Mouse (Mus musculus) cerebellum, adult 2 months (tissue): ENCODE measurements around the gene Rbms3. TPM values are rescaled to one million over a fixed set of nuclear protein-coding genes. Genes with fewer than 3 reads are reported as not detected.
A peak's percentile ranks its signal among the peaks of the same experiment; 100 is the strongest.

ENCODE experiments used
- DNase-seq, 2 experiments: peaks; one replicate each; pipeline ENCODE4 v3.0.0; 2021
- H3K27ac ChIP-seq: fragments of 200-500 bp; 2 replicates; pipeline ENCODE4 v1.5.1; 2012; ENCODE audit warnings: low read length, control low read depth, inconsistent platforms; ENCODE audit not compliant: insufficient read depth
- H3K27me3 ChIP-seq: fragments of 200-500 bp; 2 replicates; pipeline ENCODE4 v1.6.1; 2012; ENCODE audit warnings: inconsistent platforms, mild to moderate bottlenecking, low read length, moderate library complexity; ENCODE audit not compliant: control insufficient read depth, insufficient read depth
- H3K4me1 ChIP-seq: fragments of 200-500 bp; 2 replicates; pipeline ENCODE4 v1.6.1; 2011; ENCODE audit warnings: low read length; ENCODE audit not compliant: control insufficient read depth, insufficient read depth
- H3K4me3 ChIP-seq: fragments of 200-500 bp; replicated peaks from 2 replicates; pipeline ENCODE3; 2011; ENCODE audit warnings: mild to moderate bottlenecking, low read depth, low read length, control low read depth; ENCODE audit not compliant: insufficient read depth
- CTCF ChIP-seq: fragments of 200-500 bp; IDR thresholded peaks from 2 replicates; pipeline ENCODE4 v1.5.1; 2011; ENCODE audit warnings: low read depth, mild to moderate bottlenecking, control low read depth, low read length, moderate library complexity, borderline replicate concordance; ENCODE audit not compliant: insufficient read depth
- POLR2A ChIP-seq: fragments of 200-500 bp; IDR thresholded peaks from 2 replicates; pipeline ENCODE4 v1.6.1; 2011; ENCODE audit warnings: low read length, control low read depth, borderline replicate concordance; ENCODE audit not compliant: insufficient read depth
- WGBS: fragments of 180-500 bp; shearing (Covaris S2); methylation state at CpG from one replicate; pipeline ENCODE4 v1.1.7; 2018; 5-methylcytosine and 5-hydroxymethylcytosine counted together
- polyA plus RNA-seq: library from polyadenylated mRNA; depleted of rRNA; stranded (reverse); fragments of >200 nt; gene quantifications from 2 replicates; pipeline ENCODE4 v1.2.3, GENCODE M21; 2012

Rbms3 gene
- polyA plus RNA-seq, 1 experiment, result 13.3 TPM

- TF ChIP-seq POLR2A (no peak), CTCF (no peak)
- H3K27ac ChIP-seq, result no peak overlapping the region
- H3K27me3 ChIP-seq, result no peaks in the 10 kb centered on the region
- no peak overlapping the region for H3K4me3 ChIP-seq
- peaks cover 3% of the 10 kb centered on the region; the same call in 1 of the 2 replicates for H3K4me1 ChIP-seq
- DNase-seq, result no peak
These were observed 2.5 kb downstream of the Rbms3 start for GRCm38 (mm10) chr9:117627173-117627572.

GRCm38 (mm10) chr9:117600781-117601180 is 28.9 kb downstream of the Rbms3 start:
- no peak overlapping the region for H3K27ac ChIP-seq

GRCm38 (mm10) chr9:117599341-117599740 is 30.4 kb downstream of the Rbms3 start:
- Histone ChIP-seq H3K27me3 (no peaks in the 10 kb centered on the region; the same call in 1 of the 2 replicates), H3K4me3 (no peak overlapping the region), H3K27ac (no peak overlapping the region), H3K4me1 (peaks cover 14% of the 10 kb centered on the region; the same call in 1 of the 2 replicates)
- TF ChIP-seq CTCF, result no peak
- no peak for TF ChIP-seq POLR2A
- 30% methylated on average over 9 of the region's 9 CpGs for WGBS
- DNase-seq, result peak; percentile 65 to 78

More at GRCm38 (mm10) chr9:117600781-117601180, 28.9 kb downstream of the Rbms3 start:
- no peaks in the 10 kb centered on the region; the same call in 1 of the 2 replicates for H3K27me3 ChIP-seq
- TF ChIP-seq POLR2A (no peak), CTCF (no peak)
- peak; percentile 42 to 69 for DNase-seq
- H3K4me1 ChIP-seq, result peaks cover 14% of the 10 kb centered on the region; the same call in 1 of the 2 replicates
- H3K4me3 ChIP-seq, result no peak overlapping the region
- WGBS, result 17% methylated on average over 5 of the region's 5 CpGs

GRCm38 (mm10) chr9:117596162-117596561 is 33.6 kb downstream of the Rbms3 start:
- DNase-seq, result no peak
- TF ChIP-seq POLR2A, result no peak
- 49% methylated on average over 5 of the region's 5 CpGs for WGBS
- Histone ChIP-seq H3K27ac (no peak overlapping the region), H3K27me3 (no peaks in the 10 kb centered on the region), H3K4me3 (no peak overlapping the region), H3K4me1 (peaks cover 14% of the 10 kb centered on the region; the same call in 1 of the 2 replicates)

GRCm38 (mm10) chr9:117585345-117585744 is 44.4 kb downstream of the Rbms3 start:
- no peak overlapping the region for H3K4me3 ChIP-seq
- no peaks in the 10 kb centered on the region for H3K4me1 ChIP-seq
- WGBS, result 88% methylated on average over 6 of the region's 6 CpGs
- no peaks in the 10 kb centered on the region for H3K27me3 ChIP-seq
- TF ChIP-seq CTCF (no peak), POLR2A (no peak)
- H3K27ac ChIP-seq, result no peak overlapping the region
- DNase-seq, result no peak

- TF ChIP-seq POLR2A, result no peak
- no peak for TF ChIP-seq CTCF
- 55% methylated on average over 7 of the region's 7 CpGs for WGBS
- Histone ChIP-seq H3K4me3 (no peak overlapping the region), H3K4me1 (no peaks in the 10 kb centered on the region), H3K27ac (no peak overlapping the region), H3K27me3 (no peaks in the 10 kb centered on the region)
- DNase-seq, result no peak
These were observed 46.1 kb downstream of the Rbms3 start for GRCm38 (mm10) chr9:117583638-117584037.

GRCm38 (mm10) chr9:117582591-117582990 is 47.1 kb downstream of the Rbms3 start:
- H3K4me3 ChIP-seq, result no peak overlapping the region
- WGBS, result 56% methylated on average over 6 of the region's 6 CpGs
- H3K27me3 ChIP-seq, result no peaks in the 10 kb centered on the region
- H3K27ac ChIP-seq, result no peak overlapping the region
- no peak for DNase-seq
- H3K4me1 ChIP-seq, result no peaks in the 10 kb centered on the region
- no peak for TF ChIP-seq CTCF
- TF ChIP-seq POLR2A, result no peak

- no peaks in the 10 kb centered on the region for H3K4me1 ChIP-seq
- H3K27me3 ChIP-seq, result no peaks in the 10 kb centered on the region
- TF ChIP-seq POLR2A, result no peak
- TF ChIP-seq CTCF, result no peak
- no peak for DNase-seq
- 84% methylated on average over 5 of the region's 5 CpGs for WGBS
- no peak overlapping the region for H3K27ac ChIP-seq
- no peak overlapping the region for H3K4me3 ChIP-seq
These were observed 58.4 kb downstream of the Rbms3 start for GRCm38 (mm10) chr9:117571186-117571855.
